In the genomic region with DNA sequence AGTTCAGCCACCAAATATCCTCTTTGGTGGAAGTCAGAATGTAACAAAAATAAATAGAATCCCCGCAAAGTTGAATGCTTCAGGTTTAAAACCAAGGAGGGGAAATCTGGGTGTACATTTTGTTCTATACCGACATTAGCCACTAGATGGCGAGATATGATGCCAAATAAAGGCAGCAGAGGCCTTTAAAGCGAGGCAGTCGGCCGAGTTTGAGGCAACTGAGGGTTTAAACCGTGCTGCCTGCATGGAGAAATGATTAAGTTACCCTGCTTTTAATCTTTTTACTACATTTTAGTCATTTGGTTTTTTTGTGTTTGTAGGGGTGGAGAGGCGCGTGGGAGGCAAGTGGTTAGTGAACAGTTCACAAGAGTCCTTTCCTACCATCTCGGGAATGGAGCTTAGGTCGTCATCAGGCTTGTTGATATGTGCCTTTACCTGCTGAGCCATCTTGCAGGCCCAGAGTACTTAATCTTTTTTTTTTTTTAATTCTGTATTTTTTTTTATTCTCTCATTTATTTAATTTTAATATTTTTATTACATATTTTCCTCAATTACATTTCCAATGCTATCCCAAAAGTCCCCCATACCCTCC, we compare ENCODE assay signal across 8 mouse cellular contexts.
DNase-seq lines count a peak whose midpoint lies in the region; ATAC-seq lines count a peak whose summit lies in the region.

No protein-coding gene starts in this region.

- no peak overlapping the region for H3K9ac ChIP-seq in kidney, embryonic 14.5 days (ENCODE audit: low read depth, low read length)
- no peak overlapping the region for H3K9ac ChIP-seq in limb, embryonic 12.5 days (replicated peaks)

- H3K4me2 ChIP-seq in kidney, embryonic 14.5 days (replicated peaks; ENCODE audit: low read depth, low read length), result no peak overlapping the region
- H3K4me2 ChIP-seq in limb, embryonic 12.5 days, result 0 out of 2 replicates have a peak overlapping the region, but pooled peaks have one; percentile 23

- no peaks in the 10 kb centered on the region for H3K36me3 ChIP-seq in kidney, embryonic 14.5 days (ENCODE audit: control insufficient read depth, insufficient read depth, low read length)
- no peaks in the 10 kb centered on the region for H3K36me3 ChIP-seq in limb, embryonic 12.5 days

- DNase-seq in A20 (ENCODE audit: low read depth, low spot score), result peak; percentile 66
- peak; percentile 3 for DNase-seq in T-cell, adult 2 months (ENCODE audit: low spot score)
- DNase-seq in cerebellum, postnatal 25 days, result peak; percentile 56 to 70
- DNase-seq in gastrocnemius, postnatal 4 days (ENCODE audit: low spot score in 2 of 2), result peak; percentile 15 to 16
- peak; percentile 42 for DNase-seq in neural tube, embryonic 10.5 days (ENCODE audit: extremely low spot score, low spot score)
- peak; percentile 53 for DNase-seq in thymus, postnatal 0 days (ENCODE audit: low spot score)

- H3K9me3 ChIP-seq in kidney, embryonic 14.5 days (ENCODE audit: control insufficient read depth, low read length), result no peaks in the 10 kb centered on the region
- H3K9me3 ChIP-seq in limb, embryonic 12.5 days, result no peaks in the 10 kb centered on the region; the same call in 1 of the 2 replicates

- 19% methylated on average over 11 of the region's 11 CpGs for whole genome bisulfite sequencing in kidney, embryonic 14.5 days
- WGBS in limb, embryonic 12.5 days, result 15% methylated on average over 11 of the region's 11 CpGs

- no peaks in the 10 kb centered on the region for H3K4me1 ChIP-seq in kidney, embryonic 14.5 days (ENCODE audit: control insufficient read depth, insufficient read depth, low read length)
- H3K4me1 ChIP-seq in limb, embryonic 12.5 days (replicated peaks), result no peaks in the 10 kb centered on the region

- no peak overlapping the region for H3K27ac ChIP-seq in kidney, embryonic 14.5 days (ENCODE audit: low read depth, low read length)
- H3K27ac ChIP-seq in limb, embryonic 12.5 days, result no peak overlapping the region

- ATAC-seq in kidney, embryonic 14.5 days (ENCODE audit: low FRiP score, low TSS enrichment), result peak; percentile 84
- ATAC-seq in limb, embryonic 12.5 days (ENCODE audit: insufficient number of reproducible peaks, insufficient read depth, low FRiP score, low TSS enrichment, low read depth), result peak; percentile 42; the same call in 1 of the 2 replicates

- no peaks in the 10 kb centered on the region for H3K27me3 ChIP-seq in kidney, embryonic 14.5 days (ENCODE audit: control insufficient read depth, insufficient read depth, low read length)
- no peaks in the 10 kb centered on the region for H3K27me3 ChIP-seq in limb, embryonic 12.5 days

- no peak overlapping the region for H3K4me3 ChIP-seq in kidney, embryonic 14.5 days (ENCODE audit: low read length)
- no peak overlapping the region for H3K4me3 ChIP-seq in limb, embryonic 12.5 days (replicated peaks)

Comparison
In these comparisons a context has a peak if more than half of its experiments do, and no peak if none do; other contexts are left out.
1. DNase-seq: peak in every context shown above with its lines; median percentile 66 in A20; 63 in cerebellum, postnatal 25 days; 53 in thymus, postnatal 0 days; 42 in neural tube, embryonic 10.5 days; 16 in gastrocnemius, postnatal 4 days; 3 in T-cell, adult 2 months.